ENCODE assay signal across 32 mouse cellular contexts in the genomic region with DNA sequence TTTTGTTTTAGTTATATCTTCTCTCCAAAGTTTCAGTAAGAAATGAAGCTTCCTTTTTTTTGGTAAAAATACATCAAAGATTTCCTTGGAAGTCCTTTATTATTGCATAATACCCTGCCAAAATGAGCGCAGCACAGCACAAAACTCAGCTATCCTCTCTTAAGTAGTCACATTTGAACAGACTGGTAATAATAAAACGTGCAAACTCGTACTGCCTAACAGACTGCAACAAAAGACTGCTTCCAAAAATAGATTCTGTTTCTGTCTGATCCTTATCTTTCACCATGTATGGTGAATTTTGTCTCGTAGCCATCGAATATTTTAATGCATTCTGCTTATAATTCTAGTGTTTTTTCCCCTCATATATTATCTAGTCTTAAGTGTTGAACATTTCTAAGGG. TPM values are rescaled to one million over a fixed set of nuclear protein-coding genes. Genes with fewer than 3 reads are reported as not detected.
DNase-seq lines count a peak whose midpoint lies in the region; ATAC-seq and TF ChIP-seq lines count a peak whose summit lies in the region.
"Had no signal": no experiment of that assay in that cellular context is flagged by ENCODE, and none has a peak within 500 bp of the region (broad histone marks: within the 10 kb centered on the region; RNA-seq: fewer than 3 reads in every experiment).

No protein-coding gene starts in this region.

- peak; percentile 29 for DNase-seq in forebrain, embryonic 14.5 days (ENCODE audit: low spot score)
- peak in 1 of 2 experiments; percentile 19 for DNase-seq in layer of hippocampus, adult 2 months (ENCODE audit: low spot score in 2 of 2)
- no peak for DNase-seq in layer of hippocampus, postnatal 25 days (ENCODE audit: extremely low spot score in 1 of 2, low spot score in 1 of 2)
- peak; percentile 48 for DNase-seq in brain, embryonic 14.5 days (ENCODE audit: low read depth)
- peak; percentile 34 for DNase-seq in telencephalon, adult 2 months (ENCODE audit: low read depth, low spot score)
- DNase-seq in urinary bladder, postnatal 36 days (ENCODE audit: low spot score in 2 of 2) = no peak
- DNase-seq: adrenal gland, postnatal 10 days; adrenal gland, postnatal 36 days; B cell, adult 2 months; cerebellum, adult 11-12 months; cerebellum, adult 8-10 months; cerebellum, postnatal 10 days; cerebellum, postnatal 36 days; embryo, embryonic 11 days; gastrocnemius, postnatal 14 days; heart, adult 11 months; heart, postnatal 10 days; heart, postnatal 36 days; kidney, adult 11 months had no signal

- TF ChIP-seq CTCF in layer of hippocampus, adult 2 months (conservative IDR thresholded peaks at IDR 0.05) = no peak
- no peak for TF ChIP-seq CTCF in brain, embryonic 14.5 days (IDR thresholded peaks at IDR 0.05; ENCODE audit: borderline replicate concordance, extremely low read depth, insufficient read depth, insufficient read length)

- no peaks in the 10 kb centered on the region for H3K36me3 ChIP-seq in forebrain, embryonic 14.5 days (ENCODE audit: control insufficient read depth, insufficient read depth, low read length)
- H3K36me3 ChIP-seq in forebrain, embryonic 12.5 days (replicated peaks) = no peaks in the 10 kb centered on the region
- H3K36me3 ChIP-seq: embryonic facial prominence, embryonic 10.5 days; embryonic facial prominence, embryonic 13.5 days; G1E; heart, embryonic 12.5 days; heart, embryonic 15.5 days; hindbrain, embryonic 10.5 days; hindbrain, embryonic 13.5 days; intestine, embryonic 15.5 days had no signal

- 54% methylated on average over 5 of the region's 5 CpGs for WGBS in forebrain, embryonic 14.5 days
- 70% methylated on average over 5 of the region's 5 CpGs for WGBS in forebrain, embryonic 12.5 days

- no peak overlapping the region for H3K4me3 ChIP-seq in forebrain, embryonic 14.5 days (ENCODE audit: low read depth, low read length)
- H3K4me3 ChIP-seq in forebrain, embryonic 12.5 days (replicated peaks) = no peak overlapping the region
- no peak overlapping the region for H3K4me3 ChIP-seq in layer of hippocampus, adult 2 months
- H3K4me3 ChIP-seq: embryonic facial prominence, embryonic 10.5 days; embryonic facial prominence, embryonic 13.5 days; erythroblast, embryonic 14.5 days; heart, embryonic 12.5 days; heart, embryonic 15.5 days; hindbrain, embryonic 10.5 days; hindbrain, embryonic 13.5 days; intestine, embryonic 15.5 days had no signal

- no peak overlapping the region for H3K27ac ChIP-seq in forebrain, embryonic 14.5 days (ENCODE audit: low read depth, low read length)
- H3K27ac ChIP-seq in forebrain, embryonic 12.5 days = no peak overlapping the region
- H3K27ac ChIP-seq in layer of hippocampus, adult 2 months = peak overlapping the region; percentile 72
- H3K27ac ChIP-seq: embryonic facial prominence, embryonic 10.5 days; embryonic facial prominence, embryonic 13.5 days; heart, embryonic 15.5 days; hindbrain, embryonic 10.5 days; hindbrain, embryonic 13.5 days; intestine, embryonic 15.5 days had no signal

- no peak overlapping the region for H3K9ac ChIP-seq in forebrain, embryonic 14.5 days (ENCODE audit: low read length)
- H3K9ac ChIP-seq in forebrain, embryonic 12.5 days = no peak overlapping the region
- H3K9ac ChIP-seq: embryonic facial prominence, embryonic 13.5 days; heart, embryonic 12.5 days; heart, embryonic 15.5 days; hindbrain, embryonic 13.5 days; intestine, embryonic 15.5 days had no signal

- no peaks in the 10 kb centered on the region for H3K27me3 ChIP-seq in forebrain, embryonic 14.5 days (replicated peaks; ENCODE audit: control insufficient read depth, insufficient read depth, low read length)
- H3K27me3 ChIP-seq in forebrain, embryonic 12.5 days = no peaks in the 10 kb centered on the region
- H3K27me3 ChIP-seq: CH12.LX; embryonic facial prominence, embryonic 13.5 days; heart, embryonic 12.5 days; heart, embryonic 15.5 days; hindbrain, embryonic 13.5 days; intestine, embryonic 15.5 days had no signal

- peaks cover 2% of the 10 kb centered on the region; the same call in 1 of the 2 replicates for H3K4me1 ChIP-seq in forebrain, embryonic 14.5 days (ENCODE audit: control insufficient read depth, insufficient read depth, low read length)
- no peaks in the 10 kb centered on the region for H3K4me1 ChIP-seq in forebrain, embryonic 12.5 days
- H3K4me1 ChIP-seq: embryonic facial prominence, embryonic 13.5 days; heart, embryonic 12.5 days; heart, embryonic 15.5 days; hindbrain, embryonic 10.5 days; hindbrain, embryonic 13.5 days; intestine, embryonic 15.5 days had no signal

- TF ChIP-seq POLR2A in brain, embryonic 14.5 days (IDR thresholded peaks at IDR 0.05; ENCODE audit: borderline replicate concordance, extremely low read depth, insufficient read depth, insufficient read length, poor library complexity, severe bottlenecking) = no peak

- H3K4me2 ChIP-seq in forebrain, embryonic 14.5 days (ENCODE audit: low read length) = no peak overlapping the region
- no peak overlapping the region for H3K4me2 ChIP-seq in forebrain, embryonic 12.5 days
- H3K4me2 ChIP-seq: embryonic facial prominence, embryonic 13.5 days; heart, embryonic 12.5 days; heart, embryonic 15.5 days; hindbrain, embryonic 13.5 days; intestine, embryonic 15.5 days had no signal

- H3K9me3 ChIP-seq in forebrain, embryonic 14.5 days (replicated peaks; ENCODE audit: control insufficient read depth, low read length) = no peaks in the 10 kb centered on the region
- H3K9me3 ChIP-seq in forebrain, embryonic 12.5 days = no peaks in the 10 kb centered on the region
- H3K9me3 ChIP-seq: embryonic facial prominence, embryonic 10.5 days; embryonic facial prominence, embryonic 13.5 days; G1E; heart, embryonic 12.5 days; heart, embryonic 15.5 days; hindbrain, embryonic 10.5 days; hindbrain, embryonic 13.5 days; intestine, embryonic 15.5 days had no signal

- ATAC-seq in forebrain, embryonic 14.5 days = no peak; the same call in 1 of the 2 replicates
- ATAC-seq in forebrain, embryonic 12.5 days (ENCODE audit: low FRiP score) = no peak
- ATAC-seq: hindbrain, embryonic 16.5 days; intestine, embryonic 15.5 days; Patski had no signal

RNA-seq across cellular contexts. Expression of gene Cadm2, which starts 45.2 kb away (rescaled TPM):
- 13.4 and 24.2 TPM in 2 replicates for polyA plus RNA-seq in forebrain, embryonic 14.5 days (2014; fragmentation: Nextera tagmentation; extraction: Ambion mirVana)
- 9.5 and 11.0 TPM in 2 replicates for polyA plus RNA-seq in forebrain, embryonic 12.5 days (2016; fragmentation: Nextera tagmentation; extraction: Ambion mirVana)
- total RNA-seq in layer of hippocampus, adult 2 months (2021) = 100 to 1,000 TPM; 212 to 245 TPM
- 100 to 1,000 TPM; 228 to 239 TPM for total RNA-seq in layer of hippocampus, postnatal 25 days (2021)
- polyA plus RNA-seq in brain, embryonic 14.5 days (2012; rRNA removed) = 20.5 and 29.2 TPM in 2 replicates
- total RNA-seq: CH12.LX had no signal
- polyA plus RNA-seq: erythroblast, embryonic 14.5 days; G1E had no signal

Comparison
In these comparisons a context has a peak if more than half of its experiments do, and no peak if none do; other contexts are left out.
1. DNase-seq: peak in forebrain, embryonic 14.5 days (single experiment), brain, embryonic 14.5 days (single experiment) and telencephalon, adult 2 months (single experiment); none in layer of hippocampus, postnatal 25 days (0 of 2) and urinary bladder, postnatal 36 days (0 of 2).